Mouse (Mus musculus) megakaryocyte, adult 5-6 weeks (primary cell): ENCODE data around the gene Dusp16. TPM values are rescaled to one million over a fixed set of nuclear protein-coding genes. Genes with fewer than 3 reads are reported as not detected.

Experiments
- ATAC-seq: 2 replicates; pipeline ENCODE4 v1.8.0; 2016; ENCODE audit warnings: mild to moderate bottlenecking, inconsistent platforms; ENCODE audit not compliant: poor library complexity, severe bottlenecking
- total RNA-seq, 2 experiments: library from RNA; stranded (forward) in 1 of 2; stranded (reverse) in 1 of 2; fragments of 153-499, 151-499 nt in 1 of 2; fragments of 221-1000, 200-1000 nt in 1 of 2; gene quantifications; 2 replicates each; pipeline versions ENCODE4 v1.2.3 to v1.2.4; 2015 to 2017

Dusp16 gene
- total RNA-seq (2015) (1.3 and 1.8 TPM in 2 replicates), total RNA-seq (2017) (1.2 and 1.4 TPM in 2 replicates)

- peak; percentile 49 for ATAC-seq
Observed at GRCm38 (mm10) chr6:134792141-134793045, at the start of gene Dusp16. TSS of gene Dusp16 (minus strand) at chr6:134792625.

- ATAC-seq: no peak
Observed at GRCm38 (mm10) chr6:134840346-134840745, 47.9 kb upstream of the Dusp16 start.

- ATAC-seq: no peak
Observed at GRCm38 (mm10) chr6:134838111-134838510, 45.7 kb upstream of the Dusp16 start.

GRCm38 (mm10) chr6:134834585-134835251 is 42.3 kb upstream of the Dusp16 start:
- no peak for ATAC-seq

GRCm38 (mm10) chr6:134830776-134831175 is 38.4 kb upstream of the Dusp16 start:
- ATAC-seq: no peak

GRCm38 (mm10) chr6:134829786-134830700 is 37.6 kb upstream of the Dusp16 start, which contains the start of gene Crebl2:
TSS of gene Crebl2 (plus strand) at chr6:134830154.
- ATAC-seq: peak; percentile 89

GRCm38 (mm10) chr6:134822844-134823243 is 30.4 kb upstream of the Dusp16 start:
- ATAC-seq: 0 out of 2 replicates have a peak, but pooled peaks have one; percentile 36

- ATAC-seq: no peak
Observed at GRCm38 (mm10) chr6:134820411-134820810, 28.0 kb upstream of the Dusp16 start.

GRCm38 (mm10) chr6:134819741-134820140 is 27.3 kb upstream of the Dusp16 start:
- ATAC-seq: no peak

GRCm38 (mm10) chr6:134817051-134817928 is 24.9 kb upstream of the Dusp16 start:
- ATAC-seq: no peak

GRCm38 (mm10) chr6:134813066-134813465 is 20.6 kb upstream of the Dusp16 start:
- ATAC-seq: no peak

- no peak for ATAC-seq
Observed at GRCm38 (mm10) chr6:134807794-134808193, 15.4 kb upstream of the Dusp16 start.

- ATAC-seq: no peak
Observed at GRCm38 (mm10) chr6:134807091-134807490, 14.7 kb upstream of the Dusp16 start.

- no peak for ATAC-seq
Observed at GRCm38 (mm10) chr6:134806130-134806529, 13.7 kb upstream of the Dusp16 start.

- ATAC-seq: no peak
Observed at GRCm38 (mm10) chr6:134804736-134805277, 12.4 kb upstream of the Dusp16 start.

GRCm38 (mm10) chr6:134802641-134803043 is 10.2 kb upstream of the Dusp16 start:
- peak; percentile 81 for ATAC-seq

GRCm38 (mm10) chr6:134801483-134801882 is 9.1 kb upstream of the Dusp16 start:
- ATAC-seq: no peak

GRCm38 (mm10) chr6:134796297-134796696 is 3.9 kb upstream of the Dusp16 start:
- peak; percentile 80 for ATAC-seq

- peak; percentile 57 for ATAC-seq
Observed at GRCm38 (mm10) chr6:134793911-134794520, 1.6 kb upstream of the Dusp16 start.
